Mouse (Mus musculus) MEL (cell line): ENCODE measurements around the gene Gfm1.

Source experiments
- BHLHE40 ChIP-seq: IDR thresholded peaks from 2 replicates; pipeline ENCODE4 v1.6.1; 2012; ENCODE audit warnings: low read depth, mild to moderate bottlenecking, inconsistent platforms, low read length, improper control_type of control experiment, borderline replicate concordance
- CTCF ChIP-seq, 3 experiments: IDR thresholded peaks in 2 of 3; conservative IDR thresholded peaks in 1 of 3; 2 replicates each; pipeline ENCODE4 v1.5.1; 2011 to 2012; ENCODE audit warnings: low read length in 3 of 3, low read depth in 2 of 3, mild to moderate bottlenecking in 2 of 3, improper control_type of control experiment in 1 of 3, inconsistent platforms in 1 of 3, mixed read lengths in 1 of 3, moderate library complexity in 1 of 3; ENCODE audit not compliant: control insufficient read depth in 1 of 3, insufficient read depth in 1 of 3, poor library complexity in 1 of 3, severe bottlenecking in 1 of 3
- E2F4 ChIP-seq: IDR thresholded peaks from 2 replicates; pipeline ENCODE4 v1.6.1; 2011; ENCODE audit warnings: low read depth, low read length, improper control_type of control experiment, borderline replicate concordance
- EP300 ChIP-seq, 2 experiments: IDR thresholded peaks; 2 replicates each; pipeline ENCODE4 v1.6.1; 2011; ENCODE audit warnings: improper control_type of control experiment in 2 of 2, low read length in 2 of 2, low read depth in 1 of 2, mild to moderate bottlenecking in 1 of 2
- GABPA ChIP-seq: IDR thresholded peaks from 2 replicates; pipeline ENCODE4 v1.6.1; 2012; ENCODE audit warnings: low read depth, mild to moderate bottlenecking, inconsistent platforms, low read length, improper control_type of control experiment, moderate library complexity
- MAFK ChIP-seq: IDR thresholded peaks from 2 replicates; pipeline ENCODE4 v1.6.1; 2011; ENCODE audit warnings: low read depth, mild to moderate bottlenecking, low read length, improper control_type of control experiment, borderline replicate concordance
- MEF2A ChIP-seq: IDR thresholded peaks from 2 replicates; pipeline ENCODE4 v1.6.1; 2014; ENCODE audit warnings: low read depth, mild to moderate bottlenecking, inconsistent platforms, low read length, improper control_type of control experiment; ENCODE audit not compliant: poor library complexity, insufficient replicate concordance, severe bottlenecking; ENCODE audit errors: extremely low read depth
- MYC ChIP-seq: IDR thresholded peaks from 2 replicates; pipeline ENCODE4 v1.6.1; 2011; ENCODE audit warnings: low read depth, mild to moderate bottlenecking, low read length, improper control_type of control experiment, moderate library complexity
- POLR2A ChIP-seq, 2 experiments: IDR thresholded peaks; 2 replicates each; pipeline ENCODE4 v1.6.1; 2011 to 2012; ENCODE audit warnings: low read length in 2 of 2, mild to moderate bottlenecking in 2 of 2, control low read depth in 1 of 2, improper control_type of control experiment in 1 of 2, low read depth in 1 of 2, moderate library complexity in 1 of 2; ENCODE audit not compliant: control insufficient read depth in 1 of 2, insufficient read depth in 1 of 2, poor library complexity in 1 of 2
- RAD21 ChIP-seq: IDR thresholded peaks from 2 replicates; pipeline ENCODE4 v1.6.1; 2011; ENCODE audit warnings: mild to moderate bottlenecking, low read depth, low read length, improper control_type of control experiment
- SIN3A ChIP-seq: IDR thresholded peaks from 2 replicates; pipeline ENCODE4 v1.6.1; 2012; ENCODE audit warnings: low read length, improper control_type of control experiment, inconsistent platforms
- TBP ChIP-seq: IDR thresholded peaks from 2 replicates; pipeline ENCODE4 v1.8.0; 2011; ENCODE audit warnings: low read depth, low read length, improper control_type of control experiment
- TCF12 ChIP-seq: IDR thresholded peaks from 2 replicates; pipeline ENCODE4 v1.6.1; 2014; ENCODE audit warnings: low read depth, mild to moderate bottlenecking, inconsistent platforms, low read length, improper control_type of control experiment, moderate library complexity
- ZC3H11A ChIP-seq: IDR thresholded peaks from 2 replicates; pipeline ENCODE4 v1.6.1; 2012; ENCODE audit warnings: low read depth, mild to moderate bottlenecking, inconsistent platforms, low read length, improper control_type of control experiment

DNA sequence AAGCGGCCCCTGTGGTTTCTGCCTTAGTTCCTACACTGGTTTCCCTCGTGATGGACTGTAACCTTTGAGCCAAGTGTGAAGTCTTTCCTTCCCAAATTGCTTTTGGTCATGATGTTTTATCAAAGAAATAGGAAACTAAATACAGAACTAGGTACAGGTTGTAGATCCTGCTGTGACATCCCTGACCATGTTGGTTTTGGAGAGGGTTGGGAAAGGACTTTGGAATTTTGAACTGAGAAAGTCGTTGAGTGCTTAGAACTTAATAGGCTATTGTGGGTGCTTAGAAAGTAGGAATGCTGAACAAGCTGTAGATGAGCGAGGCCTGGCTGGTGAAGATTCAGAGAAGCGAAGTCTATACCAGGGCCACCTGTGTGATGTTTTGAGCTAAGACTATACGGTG is 4.1 kb downstream of the Gfm1 start:
- TF ChIP-seq MEF2A (no peak), CTCF (IDR thresholded peaks at IDR 0.05 in 2 of 3, conservative IDR thresholded peaks at IDR 0.05 in 1 of 3; ENCODE audit: control insufficient read depth in 1 of 3, insufficient read depth in 1 of 3, low read depth in 2 of 3, low read length in 3 of 3, poor library complexity in 1 of 3, severe bottlenecking in 1 of 3) (no peak), MAFK (no peak), EP300 (IDR thresholded peaks at IDR 0.05; ENCODE audit: low read depth in 1 of 2, low read length in 2 of 2) (no peak), GABPA (no peak), RAD21 (no peak), POLR2A (IDR thresholded peaks at IDR 0.05; ENCODE audit: control insufficient read depth in 1 of 2, insufficient read depth in 1 of 2, low read depth in 1 of 2, low read length in 2 of 2, poor library complexity in 1 of 2) (no peak), E2F4 (no peak), TCF12 (no peak), BHLHE40 (no peak), MYC (no peak), ZC3H11A (no peak), SIN3A (no peak), TBP (no peak)
